Mouse (Mus musculus) right cerebral cortex, postnatal 25 days (tissue): ENCODE measurements at regions not wholly inside any gene's neighbourhood (a gene's known extent, or its start where the extent isn't known, plus 50 kb on each side); places are given as distances from the start of the nearest gene placed in this dataset.

ENCODE experiments used
- DNase-seq: peaks from one replicate; pipeline ENCODE4 v3.0.0; 2022

DNA sequence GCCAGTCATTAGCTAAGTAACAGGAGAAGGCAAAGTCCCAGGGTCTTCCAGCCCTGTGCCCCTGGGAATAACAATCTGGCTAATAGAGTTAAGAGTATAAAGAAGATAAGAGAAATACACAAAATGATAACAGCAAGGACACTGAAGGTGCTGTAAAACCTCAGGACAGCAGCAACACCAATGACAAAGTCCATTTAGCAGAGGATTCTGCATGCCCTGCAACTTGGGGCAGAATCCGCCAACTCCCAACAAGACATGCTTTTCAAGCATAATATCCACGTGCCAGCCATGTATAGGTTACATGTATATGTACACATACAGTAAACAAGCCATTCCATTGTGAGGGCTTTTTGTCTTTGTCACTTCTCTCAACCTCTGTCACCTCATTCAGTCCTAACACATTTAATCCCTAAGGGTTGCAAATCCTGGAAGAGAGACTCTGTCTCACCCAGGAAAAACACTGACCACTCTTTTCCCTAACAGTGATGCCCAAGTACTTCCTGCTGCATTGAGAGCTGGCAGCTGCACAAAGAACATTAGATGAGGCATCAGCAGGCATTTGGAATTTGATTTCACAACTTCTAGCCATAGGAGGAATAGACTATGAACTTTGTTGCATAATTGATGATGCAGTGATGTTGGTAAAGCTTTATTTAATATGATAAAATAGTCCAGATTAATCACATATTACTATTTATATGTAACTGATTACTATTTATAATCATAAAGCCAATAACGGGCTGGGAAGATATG, 105.8 kb upstream of the Slc4a7 start:
- no peak for DNase-seq

DNA sequence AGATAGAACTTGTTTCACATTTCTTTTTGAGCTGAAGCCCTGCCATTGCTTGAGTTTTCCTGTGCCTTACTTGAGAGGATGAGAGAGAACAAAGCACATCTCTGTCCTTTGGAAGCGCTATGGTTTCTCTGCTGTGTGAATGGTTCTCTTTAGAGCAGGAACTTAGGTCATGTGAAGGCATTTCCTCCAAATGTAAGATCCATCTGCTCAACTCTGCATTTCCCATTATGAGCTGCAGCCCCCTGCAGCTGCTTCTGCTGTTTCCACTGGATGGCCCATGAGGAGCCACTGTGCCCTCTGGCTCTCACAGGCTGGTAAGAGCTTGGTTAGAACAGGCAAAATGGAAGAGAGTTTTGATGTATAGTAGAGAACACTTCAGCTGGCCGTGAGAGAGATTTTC, 102.5 kb upstream of the Slc4a7 start:
- no peak for DNase-seq

DNA sequence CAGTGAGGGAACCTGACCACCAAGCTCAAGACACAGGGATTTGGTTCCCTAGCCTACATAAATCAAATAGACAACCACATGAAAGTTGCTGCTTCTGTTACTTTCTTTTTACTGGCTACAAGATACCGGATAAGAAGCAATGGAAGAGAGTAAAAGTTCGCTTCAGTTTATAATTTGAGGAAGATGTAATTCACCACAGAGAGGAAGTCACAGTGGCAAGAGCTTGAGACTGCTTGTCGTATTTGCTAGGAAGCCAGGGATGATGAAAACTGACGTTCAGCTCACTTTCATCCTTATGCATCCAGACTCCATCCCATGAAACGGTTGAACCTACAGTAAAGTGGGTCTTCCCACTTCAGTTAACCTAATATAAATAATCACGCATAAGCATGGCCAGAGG, 102.1 kb upstream of the Slc4a7 start:
- DNase-seq = no peak

DNA sequence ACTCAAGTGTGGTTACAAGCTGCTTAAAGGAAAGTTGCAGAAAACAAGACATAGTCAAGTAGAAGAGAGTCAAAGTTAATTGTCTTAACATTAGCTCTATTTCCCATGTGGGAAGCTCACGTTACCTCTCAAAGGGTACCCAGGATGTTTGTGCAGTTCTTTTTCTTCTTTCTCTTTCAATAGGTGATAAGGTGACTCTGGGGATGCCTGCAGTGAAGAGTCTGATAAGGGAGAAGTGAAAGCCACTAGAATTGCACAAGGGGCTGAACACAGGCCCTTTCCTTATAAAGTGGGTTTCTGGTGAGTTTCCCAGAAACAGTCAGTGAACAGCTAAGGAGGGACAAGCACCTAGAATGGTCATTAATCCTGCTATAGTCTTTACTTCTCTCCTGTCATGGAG, 98.6 kb upstream of the Slc4a7 start:
- no peak for DNase-seq

DNA sequence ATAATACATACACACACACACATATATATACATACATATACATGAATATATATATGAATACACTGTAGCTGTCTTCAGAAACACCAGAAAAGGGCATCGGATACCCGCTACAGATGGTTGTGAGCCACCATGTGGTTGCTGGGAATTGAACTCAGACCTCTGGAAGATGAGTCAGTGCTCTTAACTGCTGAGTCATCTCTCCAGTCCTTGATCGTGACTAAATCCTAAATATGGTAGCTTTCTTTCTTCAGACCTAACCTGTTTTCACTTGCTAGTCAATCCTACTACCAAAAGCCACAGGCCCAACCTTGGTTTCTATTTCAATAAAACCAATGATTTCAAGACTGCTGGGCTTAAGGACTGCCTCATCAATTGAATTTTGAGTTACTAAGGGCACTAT, 95.0 kb upstream of the Slc4a7 start:
- no peak for DNase-seq

DNA sequence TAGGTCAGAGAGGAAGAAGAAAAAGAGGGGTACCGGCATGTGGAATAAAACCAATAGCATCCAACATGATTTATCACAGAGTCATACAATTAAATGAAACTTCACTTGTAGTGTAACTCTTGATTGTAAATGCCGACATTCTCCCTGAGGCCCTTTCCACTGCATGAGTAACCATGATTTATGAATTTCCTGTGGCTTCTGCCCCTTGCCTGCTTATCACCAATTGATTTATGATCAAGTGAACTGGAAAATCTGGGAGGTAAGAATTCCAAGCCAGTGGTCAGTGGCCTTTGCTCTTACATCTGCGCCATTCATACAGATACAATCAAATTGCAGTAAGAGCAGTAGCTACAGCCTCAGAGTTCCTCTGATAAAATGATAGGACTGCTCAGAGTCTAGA, 89.8 kb upstream of the Slc4a7 start:
- no peak for DNase-seq

DNA sequence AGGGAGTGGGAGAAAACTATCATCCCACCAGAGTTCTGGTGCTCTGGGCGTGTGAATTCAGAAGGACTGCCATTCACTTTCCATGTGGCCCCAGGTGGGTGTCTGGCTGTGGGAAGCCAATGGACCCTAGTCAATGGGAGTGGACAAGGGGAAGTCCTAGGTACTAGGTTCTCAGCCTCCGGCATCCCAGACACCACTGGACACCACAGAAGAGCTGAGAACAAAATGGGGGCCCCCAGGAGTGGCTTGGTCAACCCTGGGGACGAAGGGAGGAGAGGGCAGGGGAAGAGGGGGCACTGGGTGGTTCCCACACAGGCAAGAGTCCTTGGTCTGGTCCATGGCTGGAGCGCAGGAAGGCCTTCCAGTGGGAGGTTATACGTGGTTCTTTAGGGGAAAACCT, 81.8 kb upstream of the Slc4a7 start:
- DNase-seq = no peak

GRCm38 (mm10) chr14:14628673-14629072, 73.4 kb upstream of the Slc4a7 start:
- no peak for DNase-seq

GRCm38 (mm10) chr14:14631750-14632149, 70.3 kb upstream of the Slc4a7 start:
- no peak for DNase-seq

- DNase-seq = peak; percentile 19
These were observed 69.6 kb upstream of the Slc4a7 start for GRCm38 (mm10) chr14:14632471-14632870.

DNA sequence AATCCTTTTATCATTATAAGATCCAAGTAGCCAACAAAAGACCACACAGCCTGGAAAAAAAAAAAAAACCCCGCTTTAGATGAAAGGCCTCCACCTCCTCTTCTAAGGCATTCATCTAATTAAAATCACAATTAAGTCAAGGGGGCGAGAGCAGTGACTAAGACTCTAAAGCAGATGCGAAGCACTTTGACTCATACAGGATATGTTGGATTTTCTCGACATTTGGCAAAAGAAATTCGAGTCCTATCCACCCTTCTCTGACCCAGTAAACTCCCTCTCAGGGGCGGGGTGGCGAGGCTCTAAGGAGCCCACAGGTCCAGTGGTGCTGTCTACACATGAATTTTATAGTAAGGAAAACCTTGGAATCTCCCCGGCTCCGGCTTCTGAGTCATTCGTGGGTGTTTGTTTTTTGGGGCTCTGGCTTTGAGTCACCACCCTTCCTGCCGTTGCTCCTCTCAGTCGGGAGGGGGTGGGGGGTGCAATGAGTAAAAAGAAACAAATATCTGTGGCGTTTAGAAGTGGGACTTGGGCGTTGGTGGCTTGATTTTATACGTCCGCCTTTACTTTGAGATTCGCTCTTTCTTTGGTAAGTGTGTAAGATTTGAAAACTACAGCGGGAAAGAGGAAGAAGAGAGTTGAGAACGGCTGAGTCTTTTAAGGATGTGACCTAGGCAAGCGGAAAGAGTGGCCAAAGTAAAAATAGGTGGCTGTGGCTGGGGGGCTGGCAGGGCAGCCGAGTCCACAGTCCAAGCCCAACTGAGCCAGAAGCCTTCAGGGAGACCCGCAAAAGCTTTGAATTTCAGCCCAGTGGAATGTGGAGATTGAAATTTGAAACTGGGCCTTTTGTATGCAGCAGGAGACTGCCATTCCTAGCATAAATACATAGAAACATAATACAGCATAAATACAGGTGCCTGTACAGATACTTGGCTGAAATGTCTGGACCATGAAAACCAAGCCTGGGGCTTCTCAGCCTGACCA, 68.8 kb upstream of the Slc4a7 start:
- DNase-seq = peak; percentile 71

GRCm38 (mm10) chr14:14634021-14634420, 68.1 kb upstream of the Slc4a7 start:
- DNase-seq = no peak

- DNase-seq = no peak
These were observed 62.7 kb upstream of the Slc4a7 start for GRCm38 (mm10) chr14:14639102-14640015.

GRCm38 (mm10) chr14:14640023-14640441, 62.0 kb upstream of the Slc4a7 start:
- DNase-seq = no peak

- DNase-seq = no peak
These were observed 61.5 kb upstream of the Slc4a7 start for GRCm38 (mm10) chr14:14640557-14640956.

DNA sequence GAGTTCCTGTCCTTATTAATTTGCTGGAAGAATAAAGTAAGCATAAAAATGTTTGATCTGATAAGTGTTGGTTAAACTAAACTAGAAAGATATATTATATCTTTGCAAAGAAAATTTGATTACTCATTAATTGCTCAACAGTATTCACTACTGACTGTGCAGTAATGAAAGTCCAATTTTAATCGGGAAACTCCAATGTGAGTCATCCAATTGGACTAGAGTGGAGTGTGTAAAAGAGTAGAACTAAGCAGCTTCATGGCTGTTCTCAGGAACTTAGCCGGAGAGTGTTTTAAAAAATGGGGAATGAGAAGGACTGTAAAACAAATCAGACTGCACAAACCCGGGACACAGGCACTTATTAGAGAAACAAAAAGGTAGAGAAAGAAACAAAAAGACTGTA, 58.5 kb upstream of the Slc4a7 start:
- DNase-seq = no peak

GRCm38 (mm10) chr14:14645084-14645483, 57.0 kb upstream of the Slc4a7 start:
- DNase-seq = no peak
